Mouse (Mus musculus): ENCODE results near the gene Pik3r5.
A peak's percentile ranks its signal among the peaks of the same experiment; 100 is the strongest.

Pik3r5 gene

DNA sequence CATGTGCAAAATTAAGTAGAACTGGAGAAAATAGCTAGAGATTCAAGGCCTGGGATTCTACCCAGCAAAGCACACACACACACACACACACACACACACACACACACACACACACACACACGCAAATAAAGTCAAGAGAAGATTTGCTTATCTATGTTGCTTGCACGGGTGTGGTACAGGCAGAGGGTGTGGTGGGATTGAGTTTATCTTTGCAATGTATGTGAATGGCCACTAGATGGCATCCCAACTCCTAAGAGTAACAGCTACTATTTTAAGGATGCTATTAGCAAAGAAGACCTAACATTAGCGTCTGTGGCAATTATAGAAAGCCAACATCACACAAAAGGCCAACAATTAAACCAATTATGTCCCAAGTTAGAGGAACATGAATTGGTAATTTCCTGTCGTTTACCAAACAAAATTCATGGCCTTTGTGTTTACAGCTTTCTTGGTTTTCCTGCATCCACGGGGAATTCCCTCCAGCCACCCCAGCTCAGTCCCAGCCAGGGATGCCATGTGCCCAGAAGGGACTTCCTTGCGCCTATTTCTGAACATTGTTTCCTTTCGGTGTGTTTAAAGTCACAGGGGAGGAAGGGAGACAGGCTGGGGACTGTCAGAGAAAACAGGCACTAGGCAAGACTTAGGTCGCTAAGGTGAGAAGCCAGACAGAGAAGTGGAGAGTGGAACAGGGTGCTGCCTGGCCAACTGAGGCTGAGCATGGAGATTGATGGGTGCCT is 53.5 kb downstream of the Pik3r5 start:
- peak; percentile 69; the same call in 1 of the 2 replicates for ATAC-seq (ENCODE audit: low TSS enrichment)

DNA sequence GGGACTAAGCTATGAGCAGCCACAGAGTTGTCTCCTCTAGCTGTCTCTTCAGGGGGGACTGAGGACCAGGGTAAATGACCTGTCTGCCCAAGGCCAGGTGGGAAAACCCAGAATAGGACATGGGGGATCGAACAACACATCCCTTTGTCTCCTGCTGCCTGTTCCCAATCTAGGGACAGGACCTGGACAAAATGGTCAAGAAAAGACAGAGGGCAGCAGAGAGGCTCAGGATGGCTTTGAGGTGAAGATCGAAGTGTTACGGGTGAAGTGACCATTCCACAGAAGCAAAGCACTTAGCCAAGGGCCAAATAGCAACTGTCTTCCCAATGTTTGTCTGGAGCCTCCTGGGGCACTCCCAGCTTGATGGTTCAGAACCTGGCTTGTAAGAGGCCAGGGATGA is 54.2 kb downstream of the Pik3r5 start:
- ATAC-seq (ENCODE audit: low TSS enrichment): no peak

DNA sequence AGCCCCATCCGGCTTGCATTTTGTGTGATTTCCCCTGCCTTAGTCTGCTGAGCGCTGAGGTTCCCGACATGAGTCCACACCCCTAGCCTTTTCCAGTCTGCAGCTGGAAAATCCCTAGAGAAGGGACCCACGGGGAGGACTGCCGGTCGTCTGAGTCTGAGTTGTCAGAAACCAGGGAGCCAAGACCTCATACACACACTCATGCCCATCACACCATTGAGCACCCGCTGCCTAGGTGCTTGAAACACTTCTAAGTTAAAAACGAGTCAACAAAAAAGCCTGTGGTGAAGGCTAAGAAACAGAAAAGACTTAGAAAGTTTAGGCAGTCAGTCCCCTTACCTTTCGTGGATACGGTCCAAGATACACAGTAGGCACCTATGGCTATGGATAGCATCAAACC is 55.8 kb downstream of the Pik3r5 start:
- no peak for ATAC-seq (ENCODE audit: low TSS enrichment)

DNA sequence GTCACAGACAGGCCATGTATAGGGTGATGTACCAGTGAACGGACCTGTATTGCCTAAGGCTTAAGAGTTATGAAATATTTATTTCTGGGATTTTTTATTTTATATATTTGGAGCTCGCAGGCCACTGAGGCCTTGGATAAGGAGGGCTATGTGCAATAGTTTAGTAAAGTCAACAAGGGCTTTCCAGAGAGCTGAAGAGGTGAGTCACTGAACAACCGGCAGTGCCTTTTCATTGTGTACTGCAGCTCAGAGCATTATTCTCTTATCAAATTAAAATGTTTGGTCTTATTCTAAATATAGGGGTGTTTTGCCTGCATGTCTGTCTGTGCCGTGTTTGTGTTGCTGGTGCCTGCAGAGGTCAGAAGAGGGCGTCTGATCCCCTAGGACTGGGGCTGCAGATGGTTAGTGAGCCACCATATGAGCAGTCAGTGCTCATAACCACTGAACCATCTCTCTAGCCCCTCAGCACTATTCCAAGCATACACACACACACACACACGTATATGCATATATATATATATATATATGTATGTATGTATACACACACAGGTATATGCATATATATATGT is 56.4 kb downstream of the Pik3r5 start:
- no peak for ATAC-seq (ENCODE audit: low TSS enrichment)

DNA sequence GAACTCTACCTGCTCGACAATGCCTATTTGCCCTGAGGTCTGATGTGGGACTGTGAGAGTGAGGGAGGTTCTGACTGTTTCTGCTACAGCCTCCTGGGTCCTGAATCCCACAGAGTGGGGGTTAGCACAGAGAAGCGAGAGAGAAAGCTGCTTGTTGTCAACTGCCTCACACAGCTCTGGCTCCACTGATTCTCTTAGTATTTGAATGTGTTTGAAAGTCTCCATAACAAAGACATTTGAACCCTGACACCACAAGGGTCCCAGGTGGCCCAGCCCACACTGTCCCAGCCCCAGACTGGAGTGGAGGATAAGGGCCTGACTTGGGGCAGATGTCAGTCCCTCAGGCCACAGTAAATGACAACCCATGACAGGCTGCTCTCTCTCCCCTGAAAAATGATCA is 57.3 kb downstream of the Pik3r5 start:
- no peak for ATAC-seq (ENCODE audit: low TSS enrichment)

DNA sequence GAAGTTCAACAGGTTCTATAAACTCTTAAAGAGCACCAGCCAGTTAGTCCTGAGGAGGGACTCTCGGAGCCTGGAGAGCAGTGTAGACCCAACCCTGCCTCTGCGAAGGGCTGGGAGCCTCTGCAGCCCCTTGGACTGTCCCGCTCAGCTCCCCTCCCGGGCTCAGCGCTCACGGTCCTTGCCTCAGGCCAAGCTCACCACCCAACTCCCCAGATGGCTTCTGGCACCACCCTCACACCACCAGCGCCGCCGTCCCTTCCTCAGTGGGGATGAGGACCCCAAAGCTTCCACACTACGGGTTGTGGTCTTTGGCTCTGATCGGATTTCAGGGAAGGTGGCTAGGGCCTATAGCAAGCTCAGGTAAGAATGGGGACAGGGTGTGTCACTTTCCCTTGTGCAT is 60.7 kb downstream of the Pik3r5 start:
- ATAC-seq (ENCODE audit: low TSS enrichment): no peak

DNA sequence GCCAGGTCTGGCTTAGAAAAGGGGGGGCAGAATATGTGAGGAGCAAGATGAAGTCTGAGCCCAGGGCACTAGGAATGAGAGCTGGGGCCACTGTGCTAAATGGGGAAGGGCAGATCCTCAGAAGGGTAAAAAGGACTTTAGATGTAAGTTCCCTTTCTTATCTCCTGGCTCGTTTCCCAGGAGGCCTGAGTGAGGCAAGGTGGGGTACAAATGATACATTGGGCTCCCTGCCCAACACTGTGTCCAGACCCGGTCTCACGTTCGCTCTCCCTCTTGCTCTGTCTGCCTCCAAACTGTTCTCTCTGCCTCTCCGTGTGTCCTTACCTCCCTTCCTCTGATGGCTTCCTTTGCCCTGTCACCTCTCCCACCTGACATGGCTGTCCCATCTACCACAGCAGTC is 61.8 kb downstream of the Pik3r5 start:
- ATAC-seq (ENCODE audit: low TSS enrichment): no peak

DNA sequence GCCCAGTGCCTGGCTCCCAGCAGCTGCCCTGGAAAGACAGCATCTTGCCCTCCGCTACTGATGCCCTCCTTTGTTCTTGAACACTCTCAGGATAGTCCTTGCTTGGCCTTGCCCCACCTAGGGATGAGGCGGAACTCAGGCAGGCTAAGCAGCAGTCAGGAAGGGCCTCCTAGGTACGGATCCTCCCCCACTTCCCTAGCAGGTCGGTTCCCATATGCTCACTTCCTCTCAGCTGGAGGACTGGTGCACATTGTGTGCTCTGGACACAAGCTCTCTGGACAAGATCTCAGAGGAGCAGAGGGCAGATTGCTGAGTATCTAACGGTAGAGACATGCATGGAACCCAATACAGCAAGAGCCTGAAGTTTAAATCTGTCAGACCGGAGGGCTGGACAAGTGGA is 65.2 kb downstream of the Pik3r5 start:
- ATAC-seq (ENCODE audit: low TSS enrichment): no peak

DNA sequence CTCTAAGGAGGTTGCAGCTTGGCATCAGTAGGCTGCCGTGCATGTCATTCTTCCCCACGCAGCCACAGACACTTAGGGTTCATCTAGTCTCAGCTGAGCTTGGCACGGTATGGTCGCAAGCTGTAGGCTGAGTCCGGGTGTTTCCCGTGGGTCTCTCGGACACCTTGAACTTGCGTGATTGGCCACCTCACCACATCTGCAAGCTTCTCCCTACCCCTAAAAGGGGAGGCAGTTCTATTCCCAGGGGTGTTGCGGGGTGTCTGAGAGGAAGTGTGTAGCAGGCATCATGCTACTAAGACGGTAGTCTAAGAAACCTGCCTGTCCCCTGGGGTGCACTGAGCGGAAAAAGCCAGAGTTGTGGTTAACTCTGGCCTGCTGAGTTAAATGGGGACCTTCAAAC is 66.6 kb downstream of the Pik3r5 start:
- ATAC-seq (ENCODE audit: low TSS enrichment): no peak

DNA sequence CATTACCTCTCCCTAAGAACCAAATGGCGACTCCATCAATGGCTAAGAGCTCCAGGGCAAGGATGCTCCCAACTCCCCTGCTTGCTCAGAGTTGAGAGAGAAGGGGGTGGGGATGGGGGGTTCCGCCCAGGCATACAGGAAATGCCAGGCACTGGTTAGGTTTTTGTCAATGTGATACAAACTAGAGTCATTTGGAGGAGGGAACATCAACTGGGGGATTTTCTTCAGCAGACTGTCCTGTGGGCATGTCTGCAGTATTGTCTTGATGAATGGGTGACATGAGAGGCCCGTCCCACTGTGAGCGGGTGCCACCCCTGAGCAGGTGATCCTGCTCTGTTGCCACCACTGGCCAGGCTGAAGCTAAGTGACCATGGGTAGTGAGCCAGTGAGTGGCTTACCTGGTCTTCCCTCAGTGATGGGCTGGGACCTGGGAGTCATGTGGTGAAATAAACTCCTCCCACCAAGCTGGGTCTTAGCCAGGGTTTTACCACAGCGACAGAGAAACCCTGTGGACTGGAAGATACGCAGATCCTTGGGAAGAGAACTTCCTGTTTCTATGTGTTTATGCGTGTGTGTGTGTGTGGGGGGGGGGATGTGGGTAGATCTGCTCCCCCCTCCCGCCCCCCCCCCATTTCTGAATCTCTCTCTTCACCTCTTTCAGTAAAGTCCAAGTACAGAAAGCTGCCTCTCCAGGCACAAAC is 67.2 kb downstream of the Pik3r5 start:
- ATAC-seq (ENCODE audit: low TSS enrichment): no peak

DNA sequence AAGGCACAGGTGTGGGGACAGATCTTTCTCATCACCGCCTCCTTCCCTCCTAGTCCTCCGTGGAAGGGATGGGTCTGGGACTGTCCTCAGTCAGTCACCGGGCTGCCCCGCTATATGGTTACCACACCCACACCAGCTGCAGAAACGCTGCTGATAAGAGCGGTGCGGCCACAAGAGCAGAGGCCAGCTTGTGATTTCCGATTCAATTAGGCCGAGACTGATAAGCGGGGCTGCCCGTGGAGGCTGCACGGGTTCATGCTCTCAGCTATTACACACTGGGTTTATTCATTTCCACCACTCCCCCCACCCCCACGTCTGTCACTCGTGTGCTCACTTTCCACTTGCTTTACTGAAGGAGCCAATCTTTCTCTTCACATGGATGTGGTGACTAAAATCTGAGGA is 69.0 kb downstream of the Pik3r5 start:
- no peak for ATAC-seq (ENCODE audit: low TSS enrichment)

DNA sequence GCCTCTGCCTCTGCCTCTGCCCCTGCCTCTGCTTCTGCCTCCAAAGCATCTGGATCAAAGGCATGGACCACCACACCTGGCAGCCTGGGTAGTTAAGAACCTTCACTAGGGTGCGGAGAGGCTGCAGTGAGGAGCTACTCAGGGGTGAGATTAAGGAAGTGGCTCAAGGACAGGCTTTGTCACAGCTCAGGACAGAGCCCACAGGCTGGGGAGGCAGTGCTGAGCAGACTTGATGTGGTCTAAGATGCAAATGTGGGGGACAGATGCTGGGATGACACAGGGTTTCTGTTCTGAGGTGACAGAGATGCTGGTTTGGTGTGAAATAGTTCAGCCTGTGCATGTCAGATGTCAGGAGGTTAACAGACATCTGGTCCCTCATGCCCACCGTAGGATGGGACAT is 70.5 kb downstream of the Pik3r5 start:
- ATAC-seq (ENCODE audit: low TSS enrichment): no peak

DNA sequence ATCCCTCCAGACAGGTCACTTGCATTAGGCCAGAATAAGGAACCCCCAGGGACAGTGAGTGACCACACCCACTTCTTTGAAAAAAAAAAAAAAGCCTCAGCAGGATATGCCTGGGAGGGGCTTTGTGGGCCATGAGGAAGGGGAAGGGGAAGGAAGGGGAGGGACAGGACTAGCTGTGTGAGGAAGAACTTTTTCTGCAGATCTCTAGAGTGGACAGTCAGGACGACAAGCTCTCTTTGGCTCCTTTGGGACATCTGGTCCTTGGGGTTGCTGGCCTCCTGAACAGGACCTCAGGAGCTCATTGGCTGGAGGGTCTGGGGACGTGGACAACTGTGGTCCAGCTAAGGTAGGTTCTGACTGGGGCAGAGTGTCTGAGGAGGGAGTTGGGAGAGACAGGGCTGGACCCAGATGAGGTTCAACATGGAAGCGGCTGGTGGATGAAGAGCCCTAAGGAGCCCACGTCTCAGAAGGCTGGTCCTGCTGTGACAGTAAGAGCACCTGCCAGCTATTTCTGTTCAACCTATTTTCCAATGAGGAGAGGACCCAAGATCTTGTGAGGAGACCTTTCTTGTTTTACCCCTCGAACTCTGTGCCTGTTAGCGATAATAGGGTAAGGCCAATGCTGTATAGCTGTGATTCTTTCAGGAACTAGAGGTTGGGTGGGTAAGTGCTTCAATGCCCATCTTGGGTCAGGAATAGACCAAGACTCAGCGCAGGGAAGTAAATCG is 71.1 kb downstream of the Pik3r5 start, which contains the start of gene Pik3r6:
Gene Pik3r6 (plus strand): TSS at position 118 of the 728 bp plus-strand sequence.
- ATAC-seq (ENCODE audit: low TSS enrichment): no peak

DNA sequence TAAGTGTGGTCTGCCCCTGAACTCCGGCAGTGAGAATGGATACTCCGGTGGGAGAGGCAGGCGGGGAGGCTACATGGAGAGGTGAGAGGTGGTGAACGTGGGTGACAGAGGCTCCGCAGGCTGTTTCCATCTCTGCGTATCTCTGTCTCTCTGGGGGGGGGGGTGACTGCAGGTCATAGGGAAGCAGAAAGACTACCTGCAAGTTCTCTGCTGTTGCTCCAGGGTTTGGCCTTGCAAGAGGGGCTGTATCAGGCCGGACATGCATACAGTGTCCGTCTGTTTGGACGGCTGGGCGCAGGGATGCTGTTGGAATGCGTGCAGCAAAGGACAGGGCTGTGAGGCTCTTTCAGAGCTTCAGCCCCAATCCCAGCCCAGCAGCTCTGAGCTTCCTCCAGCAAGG is 73.0 kb downstream of the Pik3r5 start:
- no peak for ATAC-seq (ENCODE audit: low TSS enrichment)

DNA sequence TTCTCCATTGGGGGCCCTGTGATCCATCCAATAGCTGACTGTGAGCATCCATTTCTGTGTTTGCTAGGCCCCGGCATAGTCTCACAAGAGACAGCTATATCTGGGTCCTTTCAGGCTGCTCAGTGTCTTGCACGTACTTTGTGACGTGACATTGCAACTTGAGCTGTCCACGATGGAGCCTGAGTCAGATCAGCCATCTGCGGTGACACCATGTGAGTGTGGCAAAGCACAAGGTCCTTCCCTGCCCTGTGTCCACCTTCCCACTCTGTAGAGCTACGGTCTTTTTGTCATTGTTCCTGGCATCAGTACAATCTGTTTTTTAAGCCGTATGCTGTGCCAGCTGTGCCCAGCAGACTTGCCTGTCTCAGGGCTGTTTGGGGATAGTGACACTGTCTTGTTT is 75.3 kb downstream of the Pik3r5 start:
- ATAC-seq (ENCODE audit: low TSS enrichment): no peak

DNA sequence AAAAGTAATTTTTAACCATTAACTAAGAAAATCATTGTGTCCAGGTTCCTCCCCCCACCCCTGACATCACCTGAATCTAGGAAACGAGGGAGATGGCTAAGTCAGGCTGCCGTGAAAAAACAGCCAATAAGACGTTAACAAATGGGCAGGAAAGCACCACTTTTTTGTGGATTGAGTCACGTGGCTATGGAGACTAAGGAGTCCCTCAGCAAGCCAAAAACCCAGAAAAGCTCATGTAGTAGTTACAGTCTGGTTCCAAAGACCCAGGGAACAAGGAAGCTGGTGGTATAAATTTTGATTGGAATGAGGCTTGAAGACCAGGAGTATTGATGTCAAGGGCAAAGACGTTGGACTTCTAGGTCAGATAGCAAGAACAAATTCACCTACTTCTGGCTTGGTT is 76.7 kb downstream of the Pik3r5 start:
- no peak for ATAC-seq (ENCODE audit: low TSS enrichment)

DNA sequence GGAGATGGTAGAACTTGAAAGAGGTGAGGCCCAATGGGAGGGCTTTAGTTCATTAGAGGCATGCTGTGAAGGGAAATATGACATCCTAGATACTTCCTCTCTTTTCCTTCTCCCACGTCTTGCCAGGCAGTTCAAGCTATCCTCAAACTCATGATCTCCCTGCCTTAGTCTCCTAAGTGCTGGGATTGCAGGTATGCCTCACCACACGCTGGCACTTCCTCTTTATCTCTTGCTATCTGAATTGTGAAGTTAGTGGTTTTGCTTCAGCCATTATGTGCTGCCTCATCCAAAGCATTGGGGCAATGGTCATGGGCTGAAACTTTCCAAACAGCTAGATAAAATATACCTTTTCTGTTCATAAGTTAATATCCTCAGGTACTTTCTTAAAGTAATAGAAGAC is 77.3 kb downstream of the Pik3r5 start:
- ATAC-seq (ENCODE audit: low TSS enrichment): no peak

DNA sequence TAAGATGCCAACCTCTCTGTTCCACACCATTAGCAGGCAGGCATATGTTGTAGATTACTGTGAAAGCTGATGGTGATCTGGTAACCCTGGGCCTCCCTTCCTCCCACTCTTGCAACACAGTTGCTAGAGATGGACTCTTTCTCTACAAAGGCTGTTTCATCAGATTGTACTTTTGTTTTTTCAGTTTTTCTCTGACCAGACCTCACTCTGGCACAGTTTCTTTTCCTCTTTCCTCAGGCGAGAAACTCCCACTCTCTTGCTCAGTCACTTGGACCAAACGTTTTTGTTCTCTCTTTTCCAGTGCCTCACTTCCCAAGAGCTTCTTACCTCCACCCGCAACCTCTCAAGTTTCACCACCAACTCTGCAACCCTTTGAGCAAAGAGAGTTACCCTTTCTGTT is 82.0 kb downstream of the Pik3r5 start:
- ATAC-seq (ENCODE audit: low TSS enrichment): peak; percentile 70; the same call in 1 of the 2 replicates

DNA sequence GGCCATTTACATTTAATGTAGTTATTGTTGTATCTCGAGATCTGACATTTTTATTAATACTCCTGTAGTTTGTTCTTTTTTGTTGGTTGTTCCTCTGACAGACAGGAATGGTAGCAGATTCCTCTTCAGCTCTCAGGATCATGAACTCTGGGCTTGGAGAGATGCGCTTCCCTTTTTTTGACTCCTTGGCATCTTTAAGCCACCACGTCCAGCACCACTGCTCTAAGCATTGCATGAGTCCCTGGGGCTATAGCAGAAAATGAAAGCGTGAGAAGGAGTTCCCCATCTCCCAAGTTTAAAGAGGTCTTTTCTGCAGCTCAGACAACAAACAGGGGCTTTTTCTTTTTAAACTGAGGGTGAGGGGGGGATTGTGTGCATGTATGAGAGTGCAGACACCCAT is 87.4 kb downstream of the Pik3r5 start:
- ATAC-seq (ENCODE audit: low TSS enrichment): no peak

DNA sequence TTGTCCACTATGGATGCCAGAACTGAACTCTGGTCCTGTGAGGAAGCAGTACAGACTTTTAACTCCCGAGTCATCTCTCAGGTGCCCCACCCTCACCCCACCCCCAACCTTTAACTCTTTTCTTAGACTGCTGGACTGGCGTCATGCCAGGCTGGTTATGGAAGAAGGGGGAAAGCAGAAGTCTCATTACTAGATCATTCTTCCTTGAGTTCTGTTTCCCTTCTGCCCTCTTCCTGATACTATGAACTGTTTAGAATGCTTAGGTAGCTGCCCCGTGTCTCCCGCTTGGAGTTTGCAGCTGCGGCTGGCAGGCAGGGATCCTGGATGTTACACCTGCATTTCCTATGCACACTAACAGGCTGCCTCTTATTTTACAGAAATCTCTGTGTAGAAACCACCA is 87.9 kb downstream of the Pik3r5 start:
- ATAC-seq (ENCODE audit: low TSS enrichment): no peak

DNA sequence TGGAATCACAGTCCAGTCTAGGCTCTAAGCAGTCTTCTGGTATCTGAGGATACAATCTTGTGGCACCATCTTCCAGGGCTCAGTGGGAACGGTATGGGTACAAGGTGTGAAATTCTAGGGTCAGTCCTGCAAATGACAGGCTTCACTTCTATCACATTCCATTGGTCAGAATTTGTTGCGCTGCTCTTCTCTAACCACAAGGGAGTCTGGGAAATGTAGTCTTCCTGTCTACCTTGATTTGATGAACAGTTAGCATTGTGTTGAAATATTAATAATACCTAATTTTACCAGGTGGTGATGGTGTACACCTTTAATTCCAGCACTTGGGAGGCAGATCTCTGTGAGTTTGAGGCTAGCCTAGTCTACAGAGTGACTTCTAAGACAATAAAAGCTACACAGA is 88.5 kb downstream of the Pik3r5 start:
- ATAC-seq (ENCODE audit: low TSS enrichment): no peak

DNA sequence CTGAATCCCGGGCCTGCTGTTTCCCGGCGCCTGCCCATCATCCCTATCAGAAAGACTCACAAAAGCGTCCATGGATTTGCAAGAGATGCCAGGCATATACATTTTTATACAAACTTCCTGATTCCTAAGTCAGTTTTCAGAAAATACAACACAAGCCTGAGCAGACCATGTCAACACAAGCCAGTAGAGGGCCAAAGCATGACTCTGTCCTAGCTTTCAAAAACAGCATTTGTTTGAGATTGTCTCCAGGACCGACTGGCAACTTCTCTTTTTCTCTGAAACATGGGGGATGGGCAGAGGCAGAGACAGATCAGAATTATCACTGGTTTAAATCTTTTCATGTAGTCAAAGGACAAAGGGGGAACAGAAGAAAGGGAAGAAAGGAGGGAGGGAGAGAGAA is 89.4 kb downstream of the Pik3r5 start:
- ATAC-seq (ENCODE audit: low TSS enrichment): no peak

DNA sequence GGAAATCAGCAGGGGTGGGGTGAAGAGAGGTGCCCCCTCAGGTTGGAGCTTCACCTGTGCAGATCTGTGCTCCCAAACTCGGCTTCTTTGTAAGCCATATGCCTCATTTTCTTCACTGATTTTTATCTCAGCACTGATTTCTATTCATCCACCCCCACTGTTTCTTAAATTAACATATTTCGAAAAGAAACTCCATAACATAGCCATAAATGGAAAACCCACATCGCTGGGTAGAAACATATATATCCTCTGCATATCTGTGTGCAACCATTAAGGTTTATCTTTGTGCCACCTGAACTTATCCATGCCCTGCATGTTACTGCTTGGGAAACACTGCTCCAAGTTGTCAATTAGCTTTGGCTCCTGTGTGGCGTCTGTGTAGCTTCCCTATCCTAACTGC is 94.5 kb downstream of the Pik3r5 start:
- ATAC-seq (ENCODE audit: low TSS enrichment): peak; percentile 64
